Mouse (Mus musculus): ENCODE measurements around the gene Copb2. TPM values are rescaled to one million over a fixed set of nuclear protein-coding genes. Genes with fewer than 3 reads are reported as not detected.
A peak's percentile ranks its signal among the peaks of the same experiment; 100 is the strongest.

Gene Copb2
- polyA plus RNA-seq, 1 experiment: 49.2 TPM

- no peak overlapping the region for H3K27ac ChIP-seq (ENCODE audit: control insufficient read depth, insufficient read depth, low read depth, low read length, poor library complexity)
- H3K4me3 ChIP-seq (replicated peaks; ENCODE audit: control insufficient read depth, low read depth, low read length): no peak overlapping the region
- no peak for TF ChIP-seq POLR2A (IDR thresholded peaks at IDR 0.05; ENCODE audit: borderline replicate concordance, control insufficient read depth, low read depth, low read length)
- TF ChIP-seq CTCF (IDR thresholded peaks at IDR 0.05; ENCODE audit: control insufficient read depth, insufficient read depth, low read length): no peak
- no peaks in the 10 kb centered on the region for H3K4me1 ChIP-seq (ENCODE audit: control insufficient read depth, insufficient read depth, low read length)
- WGBS: 51% methylated on average over 11 of the region's 11 CpGs
Observed at GRCm38 (mm10) chr9:98601837-98602359, 38.4 kb downstream of the Copb2 start.

GRCm38 (mm10) chr9:98604896-98605295 is 41.4 kb downstream of the Copb2 start:
- H3K4me1 ChIP-seq (ENCODE audit: control insufficient read depth, insufficient read depth, low read length): no peaks in the 10 kb centered on the region; the same call in 1 of the 2 replicates
- WGBS: 63% methylated on average over 4 of the region's 4 CpGs
- TF ChIP-seq POLR2A (IDR thresholded peaks at IDR 0.05; ENCODE audit: borderline replicate concordance, control insufficient read depth, low read depth, low read length) (no peak), CTCF (IDR thresholded peaks at IDR 0.05; ENCODE audit: control insufficient read depth, insufficient read depth, low read length) (no peak)
- no peak overlapping the region for H3K4me3 ChIP-seq (replicated peaks; ENCODE audit: control insufficient read depth, low read depth, low read length)
- H3K27ac ChIP-seq (ENCODE audit: control insufficient read depth, insufficient read depth, low read depth, low read length, poor library complexity): no peak overlapping the region

GRCm38 (mm10) chr9:98628480-98628879 is 65.0 kb downstream of the Copb2 start:
- Histone ChIP-seq H3K4me3 (replicated peaks; ENCODE audit: control insufficient read depth, low read depth, low read length) (no peak overlapping the region), H3K27ac (ENCODE audit: control insufficient read depth, insufficient read depth, low read depth, low read length, poor library complexity) (no peak overlapping the region), H3K4me1 (ENCODE audit: control insufficient read depth, insufficient read depth, low read length) (no peaks in the 10 kb centered on the region)
- TF ChIP-seq CTCF (IDR thresholded peaks at IDR 0.05; ENCODE audit: control insufficient read depth, insufficient read depth, low read length) (peak; percentile 43), POLR2A (IDR thresholded peaks at IDR 0.05; ENCODE audit: borderline replicate concordance, control insufficient read depth, low read depth, low read length) (no peak)
- 29% methylated on average over 3 of the region's 3 CpGs for WGBS

GRCm38 (mm10) chr9:98633287-98634162 is 70.0 kb downstream of the Copb2 start:
- no peak overlapping the region for H3K27ac ChIP-seq (ENCODE audit: control insufficient read depth, insufficient read depth, low read depth, low read length, poor library complexity)
- TF ChIP-seq CTCF (IDR thresholded peaks at IDR 0.05; ENCODE audit: control insufficient read depth, insufficient read depth, low read length): no peak
- no peak for TF ChIP-seq POLR2A (IDR thresholded peaks at IDR 0.05; ENCODE audit: borderline replicate concordance, control insufficient read depth, low read depth, low read length)
- H3K4me1 ChIP-seq (ENCODE audit: control insufficient read depth, insufficient read depth, low read length): no peaks in the 10 kb centered on the region
- no peak overlapping the region for H3K4me3 ChIP-seq (replicated peaks; ENCODE audit: control insufficient read depth, low read depth, low read length)
- 71% methylated on average over 13 of the region's 13 CpGs for WGBS

Other genes starting within 250 kb of the Copb2 start
- 2.9 and 4.9 TPM in 2 replicates for gene Rbp1, start 140.8 kb upstream of the Copb2 start, polyA plus RNA-seq (2011; ENCODE audit: insufficient read depth, insufficient read length, low replicate concordance, missing spikeins)
- not detected in 2 replicates for gene Rbp2, start 77.6 kb upstream of the Copb2 start, polyA plus RNA-seq (2011; ENCODE audit: insufficient read depth, insufficient read length, low replicate concordance, missing spikeins)
- gene Mrps22, start 37.9 kb downstream of the Copb2 start, polyA plus RNA-seq (2011; ENCODE audit: insufficient read depth, insufficient read length, low replicate concordance, missing spikeins): 8.7 and 20.8 TPM in 2 replicates